Mouse (Mus musculus) NIH3T3 (cell line): ENCODE results near the gene Krt18.
"Not testable (repeated sequence)": the region's sequence is repeated elsewhere in the genome, so short reads cannot be mapped to it uniquely, and the experiment has no call there.

Experiments
- DNase-seq: peaks from one replicate; pipeline ENCODE4 v3.0.0-alpha.2; 2012; ENCODE audit warnings: low read depth

Krt18 gene

GRCm38 (mm10) chr15:102028040-102028439, at the start of gene Krt18:
Gene Krt18 (plus strand): TSS chr15:102028180.
- DNase-seq, result no peak

- peak; percentile 23 for DNase-seq
These were observed 47.1 kb upstream of the Krt18 start for GRCm38 (mm10) chr15:101980849-101981248.

DNA sequence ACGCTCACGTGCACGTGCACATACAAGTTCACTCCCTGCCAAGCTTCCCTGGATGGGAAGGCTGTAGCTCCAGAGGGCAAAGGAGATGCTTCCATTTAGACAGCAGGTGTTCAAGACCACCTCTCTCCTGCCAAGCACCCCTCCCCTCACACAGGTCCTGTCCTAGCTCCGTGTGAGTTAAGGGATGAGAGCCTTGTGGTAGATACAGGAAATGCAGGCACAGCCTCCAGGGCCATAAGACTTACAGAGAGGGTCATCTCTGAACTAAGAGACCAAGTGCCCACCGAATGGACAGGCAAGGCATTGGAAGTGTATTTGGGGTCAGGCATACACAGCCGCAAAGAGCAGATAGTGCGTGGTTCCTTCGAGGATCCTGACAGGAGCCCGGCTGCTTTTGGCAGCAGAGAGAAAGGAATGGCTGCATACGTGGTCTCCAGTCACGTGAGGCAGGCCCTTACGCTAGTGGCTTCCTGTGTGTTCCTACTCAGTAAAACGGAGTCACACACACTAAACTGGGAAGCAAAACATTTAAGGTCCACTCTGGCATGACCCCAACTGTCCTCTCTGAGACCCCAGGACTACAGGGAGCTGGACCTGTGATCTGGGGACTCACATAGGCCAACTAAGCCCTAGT, 44.5 kb upstream of the Krt18 start:
- DNase-seq, result no peak

GRCm38 (mm10) chr15:101983949-101984601, 43.9 kb upstream of the Krt18 start:
- DNase-seq, result peak; percentile 98

- DNase-seq, result no peak
These were observed 43.2 kb upstream of the Krt18 start for GRCm38 (mm10) chr15:101984746-101985145.

- DNase-seq, result peak; percentile 93
These were observed 39.9 kb upstream of the Krt18 start for GRCm38 (mm10) chr15:101988119-101988518.

DNA sequence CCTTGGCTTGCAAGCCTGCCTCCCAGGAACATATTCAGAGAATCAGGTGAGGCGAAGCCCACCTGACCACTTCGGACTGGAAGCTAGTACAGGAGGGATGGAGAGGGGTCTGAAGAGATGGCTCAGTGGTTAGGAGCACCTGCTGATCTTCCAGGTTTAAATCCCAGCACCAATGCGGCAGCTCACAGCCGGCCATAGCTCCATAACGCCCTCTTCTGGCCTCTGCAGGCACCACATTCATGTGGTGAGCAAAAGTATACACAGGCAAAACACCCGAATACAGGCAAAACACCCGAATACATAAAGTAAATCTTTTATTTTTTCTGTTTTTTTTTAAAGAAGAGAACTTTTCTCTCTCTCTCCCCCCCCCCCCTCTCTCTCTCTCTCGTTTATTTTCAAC, 39.3 kb upstream of the Krt18 start:
- DNase-seq, result no peak

GRCm38 (mm10) chr15:101990946-101991345, 37.0 kb upstream of the Krt18 start:
- DNase-seq, result no peak

DNA sequence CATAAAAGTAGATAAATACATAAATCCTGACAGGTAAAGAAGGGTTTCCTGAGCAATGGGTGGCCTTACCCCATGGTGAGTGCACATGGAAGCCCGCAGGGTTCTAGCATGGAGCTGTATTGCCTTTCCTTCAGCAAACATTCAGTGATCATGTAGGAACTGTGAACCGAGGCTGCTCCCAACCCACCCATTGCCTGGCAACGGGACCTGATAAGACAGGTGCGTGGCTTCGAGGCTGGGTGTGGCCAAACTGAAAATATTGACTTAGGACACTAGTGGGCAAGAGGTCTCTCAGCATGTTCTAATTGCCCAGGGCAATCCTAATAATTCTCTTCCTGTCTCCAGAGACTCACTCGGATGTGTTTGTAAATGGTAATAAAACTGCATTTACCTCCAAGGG, 33.6 kb upstream of the Krt18 start:
- no peak for DNase-seq

DNA sequence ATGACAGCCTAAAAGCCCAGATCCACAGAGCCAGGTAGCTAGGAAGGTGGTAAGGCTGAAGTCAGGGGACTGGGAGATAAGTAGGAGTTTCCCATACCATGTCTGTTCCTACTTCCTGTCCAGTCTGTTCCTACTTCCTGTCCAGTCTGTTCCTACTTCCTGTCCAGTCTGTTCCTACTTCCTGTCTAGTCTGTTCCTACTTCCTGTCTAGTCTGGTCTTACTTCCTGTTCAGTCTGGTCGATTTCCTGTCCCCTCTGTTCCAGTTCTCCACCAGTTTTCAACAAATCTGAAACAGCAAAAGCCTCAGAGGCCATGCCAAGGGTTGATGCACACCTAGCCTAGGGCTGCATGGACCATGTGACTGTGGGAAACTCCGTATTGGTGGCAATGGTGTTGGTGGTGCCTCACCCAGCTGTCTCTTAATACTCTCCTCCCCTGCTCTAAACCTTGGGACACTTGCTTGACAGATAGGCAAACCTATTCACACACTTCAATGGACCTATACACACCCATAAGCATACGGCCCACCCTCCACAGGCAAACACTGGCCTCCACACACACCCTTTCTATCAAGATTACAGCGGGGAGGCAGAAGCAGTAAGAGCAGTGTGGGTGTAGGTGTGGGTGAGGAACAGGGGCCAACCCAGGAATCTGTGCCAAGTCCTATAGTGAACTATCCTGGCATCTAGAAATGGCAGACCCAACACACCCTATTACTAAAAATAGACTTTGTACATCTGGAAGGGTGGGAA, 32.3 kb upstream of the Krt18 start:
- DNase-seq, result no peak

GRCm38 (mm10) chr15:101996450-101997078, 31.4 kb upstream of the Krt18 start:
- not testable (repeated sequence) for DNase-seq

DNA sequence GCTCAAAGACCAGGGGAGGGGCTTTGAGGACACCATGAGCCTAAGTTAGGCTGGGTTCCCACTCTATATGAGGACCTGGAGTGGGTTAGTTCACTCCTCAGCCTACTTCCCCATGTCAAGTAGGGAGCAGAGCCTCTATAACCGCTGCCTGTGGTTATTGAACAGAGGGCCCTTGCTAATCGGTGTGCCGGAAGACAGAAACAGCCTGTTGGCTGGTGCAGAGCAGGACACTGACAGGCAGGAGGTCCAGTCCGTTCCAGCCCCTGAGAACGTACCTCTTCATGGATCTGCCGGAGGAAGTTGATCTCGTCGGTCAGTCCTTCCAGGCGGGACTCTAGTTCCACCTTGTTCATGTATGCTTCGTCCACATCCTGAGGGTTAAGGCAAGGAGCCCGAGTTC, 28.8 kb upstream of the Krt18 start:
- DNase-seq, result no peak

DNA sequence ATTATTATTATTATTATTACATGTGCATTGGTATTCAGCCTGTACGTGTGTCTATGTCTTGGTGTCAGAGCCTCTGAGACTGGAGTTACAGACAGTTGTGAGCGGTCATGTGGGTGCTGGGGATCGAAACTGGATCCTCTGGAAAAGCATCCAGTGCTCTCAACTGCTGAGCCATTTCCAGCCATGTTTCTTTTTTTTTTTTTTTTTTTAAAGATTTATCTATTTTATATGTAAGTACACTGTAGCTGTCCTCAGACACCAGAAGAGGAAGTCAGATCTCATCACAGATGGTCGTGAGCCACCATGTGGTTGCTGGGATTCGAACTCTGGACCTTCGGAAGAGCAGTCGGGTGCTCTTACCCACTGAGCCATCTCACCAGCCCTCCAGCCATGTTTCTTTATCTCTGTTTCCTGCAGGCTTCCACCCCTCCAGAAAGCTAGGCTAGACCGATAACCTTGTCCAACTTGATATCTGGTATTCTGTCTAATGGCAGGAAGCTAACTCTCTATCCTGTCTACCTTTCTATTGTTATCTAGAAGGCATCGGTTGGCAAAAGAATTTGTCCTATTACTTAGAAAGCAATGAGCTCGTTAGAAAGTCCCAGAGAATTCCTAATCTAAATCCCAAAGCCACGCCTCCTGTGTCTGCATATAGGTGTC, 28.2 kb upstream of the Krt18 start:
- DNase-seq, result no peak

DNA sequence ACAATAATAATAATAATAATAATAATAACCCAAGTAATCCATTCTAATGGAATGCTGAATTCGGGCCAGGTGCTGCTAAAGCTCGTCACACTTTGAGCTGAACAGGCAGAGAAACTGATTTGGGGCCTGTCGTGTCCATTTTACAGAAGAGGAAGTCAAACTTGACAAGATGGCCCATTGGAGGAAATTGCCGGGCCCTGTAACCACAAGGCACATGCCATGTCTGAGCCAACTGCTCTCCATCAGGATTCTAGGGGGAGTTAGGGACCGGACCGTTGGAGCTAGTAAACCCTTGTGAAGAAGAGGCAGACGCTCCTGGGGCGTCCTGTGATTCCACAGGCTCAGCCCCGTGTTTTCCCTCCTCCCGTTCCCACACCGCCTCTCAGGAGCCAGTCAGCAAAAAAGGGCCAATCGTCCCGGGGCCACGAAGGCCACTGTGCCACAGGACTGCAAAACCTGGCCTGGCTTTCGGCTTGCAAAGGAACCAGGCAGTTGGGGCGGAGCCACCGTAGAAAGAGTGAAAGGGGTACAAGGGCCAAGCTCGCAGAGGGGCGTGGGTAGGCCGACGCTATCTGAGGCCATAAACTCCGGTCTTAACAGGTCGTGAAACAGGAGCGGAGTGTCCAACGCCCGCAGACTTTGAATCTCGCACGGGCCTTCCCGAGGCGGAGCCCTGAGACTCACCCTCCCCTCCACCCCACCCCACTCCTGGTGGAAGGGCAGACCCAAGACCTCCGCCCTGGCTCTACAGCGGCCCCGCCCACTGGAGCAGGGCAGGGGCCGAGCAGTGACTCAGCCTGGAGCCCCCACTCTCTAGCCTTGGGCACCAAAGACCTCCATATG, 25.1 kb upstream of the Krt18 start:
- DNase-seq, result no peak

DNA sequence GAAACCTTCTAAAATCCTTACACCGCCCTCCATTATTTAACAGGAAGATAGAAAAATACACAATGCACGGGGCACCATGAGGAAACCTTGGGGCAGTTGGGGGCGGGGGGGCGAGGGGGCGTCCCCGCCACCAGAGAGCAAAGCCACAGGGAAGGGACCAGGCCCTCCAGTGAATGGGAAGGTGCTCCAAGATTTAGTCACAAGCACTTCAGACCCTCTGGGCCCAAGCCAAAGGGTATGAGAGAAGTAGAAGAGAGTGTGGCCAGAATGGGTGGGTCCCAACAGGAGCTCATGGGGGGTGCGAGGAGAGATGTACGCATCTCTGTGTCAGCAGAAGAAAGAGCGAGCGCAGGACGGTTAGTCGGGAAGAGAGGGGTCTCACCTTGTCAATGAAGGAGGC, 24.5 kb upstream of the Krt18 start:
- no peak for DNase-seq

GRCm38 (mm10) chr15:102004189-102004588, 23.8 kb upstream of the Krt18 start, which contains the start of gene Krt8:
Gene Krt8 (minus strand): TSS chr15:102004482.
- no peak for DNase-seq

DNA sequence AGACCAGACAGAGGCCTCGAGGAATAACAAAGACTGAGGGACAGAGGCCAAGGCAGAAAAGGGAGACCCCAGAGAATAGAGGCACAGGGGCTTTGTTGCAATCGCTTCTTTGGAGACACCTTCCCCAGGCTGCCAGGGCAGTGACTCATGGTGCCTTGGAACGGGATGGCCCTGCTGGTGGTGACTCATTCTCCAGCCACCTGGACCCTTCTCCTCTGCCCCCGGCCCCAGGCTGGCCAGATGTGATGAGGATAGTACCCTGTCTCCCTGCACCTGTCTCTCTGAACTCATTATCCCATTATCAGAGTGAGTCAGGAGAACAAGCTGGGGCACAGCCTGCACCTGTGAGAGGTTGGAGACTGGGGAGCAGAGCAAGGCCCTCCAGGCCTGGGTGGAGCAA, 22.7 kb upstream of the Krt18 start:
- peak; percentile 71 for DNase-seq

- no peak for DNase-seq
These were observed 21.7 kb upstream of the Krt18 start for GRCm38 (mm10) chr15:102006317-102006716.

GRCm38 (mm10) chr15:102007097-102008069, 20.6 kb upstream of the Krt18 start:
- no peak for DNase-seq
